Comparison of ENCODE assay signal across 12 mouse cellular contexts in the genomic region with DNA sequence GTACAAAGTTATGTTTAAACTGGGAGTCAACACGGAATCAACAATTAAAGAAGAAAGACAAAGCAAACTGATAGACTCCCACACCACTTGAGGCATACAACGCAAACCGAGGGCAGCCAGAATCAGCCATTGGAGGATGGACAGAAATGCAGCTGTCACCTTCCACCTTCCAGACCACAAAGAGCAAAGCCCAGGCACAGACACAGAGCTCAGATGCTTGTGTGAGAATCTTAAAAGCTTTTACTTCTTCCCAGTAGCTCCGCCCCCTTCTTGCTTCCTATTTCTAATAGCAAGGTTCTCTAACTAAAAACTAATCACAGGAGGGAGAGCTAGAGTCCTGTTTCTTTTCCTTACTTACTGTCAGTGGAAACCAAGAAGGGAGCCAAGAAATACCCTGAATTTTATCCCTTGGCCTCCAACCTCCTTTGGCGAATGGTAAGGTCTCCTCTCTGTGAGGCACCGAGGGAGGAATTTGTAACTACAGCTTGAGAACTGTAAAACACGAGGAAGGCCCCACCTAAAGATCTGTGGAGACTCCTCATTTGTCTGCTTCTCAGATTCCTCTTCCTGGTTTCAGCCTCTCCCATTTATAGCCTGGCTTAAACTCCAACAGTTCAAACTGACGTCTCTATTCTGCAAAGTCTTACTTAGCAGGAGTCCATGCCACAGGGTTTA.
DNase-seq lines count a peak whose midpoint lies in the region; ATAC-seq and TF ChIP-seq lines count a peak whose summit lies in the region.
"Had no signal": no experiment of that assay in that cellular context is flagged by ENCODE, and none has a peak within 500 bp of the region (broad histone marks: within the 10 kb centered on the region; RNA-seq: fewer than 3 reads in every experiment).

No protein-coding gene starts in this region.

- no peaks in the 10 kb centered on the region for H3K9me3 ChIP-seq in heart, embryonic 15.5 days (replicated peaks)
- no peaks in the 10 kb centered on the region for H3K9me3 ChIP-seq in heart, embryonic 12.5 days (replicated peaks)
- no peaks in the 10 kb centered on the region for H3K9me3 ChIP-seq in midbrain, embryonic 13.5 days
- H3K9me3 ChIP-seq: heart, embryonic 13.5 days; liver, embryonic 15.5 days had no signal

- H3K4me2 ChIP-seq in heart, embryonic 15.5 days: no peak overlapping the region
- H3K4me2 ChIP-seq in heart, embryonic 12.5 days: no peak overlapping the region
- H3K4me2 ChIP-seq in midbrain, embryonic 13.5 days (replicated peaks): no peak overlapping the region
- H3K4me2 ChIP-seq: heart, embryonic 13.5 days; liver, embryonic 15.5 days had no signal

- 55% methylated on average over 8 of the region's 8 CpGs for WGBS in heart, embryonic 15.5 days
- 66% methylated on average over 8 of the region's 8 CpGs for WGBS in heart, embryonic 12.5 days
- 74% methylated on average over 8 of the region's 8 CpGs for WGBS in midbrain, embryonic 13.5 days

- no peak for TF ChIP-seq POLR2A in embryonic fibroblast, embryonic 13.5 days (IDR thresholded peaks at IDR 0.05; ENCODE audit: low read depth, low read length)

- H3K36me3 ChIP-seq in heart, embryonic 15.5 days: no peaks in the 10 kb centered on the region
- no peaks in the 10 kb centered on the region for H3K36me3 ChIP-seq in heart, embryonic 12.5 days
- no peaks in the 10 kb centered on the region for H3K36me3 ChIP-seq in midbrain, embryonic 13.5 days
- H3K36me3 ChIP-seq: liver, embryonic 15.5 days had no signal

- no peak overlapping the region for H3K4me3 ChIP-seq in heart, embryonic 15.5 days
- no peak overlapping the region for H3K4me3 ChIP-seq in heart, embryonic 12.5 days
- no peak overlapping the region for H3K4me3 ChIP-seq in embryonic fibroblast, embryonic 13.5 days (ENCODE audit: insufficient read depth, low read length)
- H3K4me3 ChIP-seq in midbrain, embryonic 13.5 days (replicated peaks): no peak overlapping the region
- H3K4me3 ChIP-seq: heart, embryonic 13.5 days; liver, embryonic 15.5 days had no signal

- no peak for TF ChIP-seq CTCF in embryonic fibroblast, embryonic 13.5 days (IDR thresholded peaks at IDR 0.05; ENCODE audit: borderline replicate concordance, insufficient read depth, low read length)

- ATAC-seq in heart, embryonic 15.5 days (replicated peaks; ENCODE audit: insufficient number of reproducible peaks, insufficient read depth, low FRiP score, low read depth): no peak
- ATAC-seq in heart, embryonic 12.5 days (ENCODE audit: insufficient number of reproducible peaks, low FRiP score): no peak
- ATAC-seq in megakaryocyte progenitor cell, adult 5-6 weeks (replicated peaks; ENCODE audit: poor library complexity): peak; percentile 67
- ATAC-seq in midbrain, embryonic 13.5 days: no peak

- H3K4me1 ChIP-seq in heart, embryonic 15.5 days (replicated peaks): peaks cover 3% of the 10 kb centered on the region; the same call in 1 of the 2 replicates
- peaks cover 2% of the 10 kb centered on the region; the same call in 1 of the 2 replicates for H3K4me1 ChIP-seq in heart, embryonic 12.5 days (replicated peaks)
- H3K4me1 ChIP-seq in embryonic fibroblast, embryonic 13.5 days (ENCODE audit: control insufficient read depth, insufficient read depth, low read length): peaks cover 5% of the 10 kb centered on the region
- H3K4me1 ChIP-seq in midbrain, embryonic 13.5 days (replicated peaks): 0 out of 2 replicates have a peak, but pooled peaks cover 5% of the 10 kb centered on the region
- H3K4me1 ChIP-seq: liver, embryonic 15.5 days had no signal

- H3K9ac ChIP-seq in heart, embryonic 15.5 days: no peak overlapping the region
- no peak overlapping the region for H3K9ac ChIP-seq in heart, embryonic 12.5 days
- H3K9ac ChIP-seq in midbrain, embryonic 13.5 days (replicated peaks): no peak overlapping the region
- H3K9ac ChIP-seq: heart, embryonic 13.5 days; liver, embryonic 15.5 days had no signal

- DNase-seq in CD4-positive helper T cell, adult 2 months (ENCODE audit: low read depth, low spot score): peak; percentile 28
- no peak for DNase-seq in right cerebral cortex, postnatal 25 days
- DNase-seq in embryo, embryonic 9.5 days (ENCODE audit: extremely low spot score): no peak
- DNase-seq: kidney, adult 11 months; midbrain, embryonic 14.5 days had no signal

- H3K27me3 ChIP-seq in heart, embryonic 15.5 days: no peaks in the 10 kb centered on the region
- no peaks in the 10 kb centered on the region for H3K27me3 ChIP-seq in heart, embryonic 12.5 days (replicated peaks)
- no peaks in the 10 kb centered on the region for H3K27me3 ChIP-seq in midbrain, embryonic 13.5 days
- H3K27me3 ChIP-seq: heart, embryonic 13.5 days; liver, embryonic 15.5 days had no signal

- H3K27ac ChIP-seq in heart, embryonic 15.5 days: 0 out of 2 replicates have a peak overlapping the region, but pooled peaks have one; percentile 18
- H3K27ac ChIP-seq in heart, embryonic 12.5 days (ENCODE audit: poor library complexity, severe bottlenecking): no peak overlapping the region
- peak overlapping the region; percentile 30 for H3K27ac ChIP-seq in embryonic fibroblast, embryonic 13.5 days (ENCODE audit: insufficient read depth, low read length)
- H3K27ac ChIP-seq in midbrain, embryonic 13.5 days: no peak overlapping the region
- H3K27ac ChIP-seq: heart, embryonic 13.5 days; liver, embryonic 15.5 days had no signal

Comparison
In these comparisons a context has a peak if more than half of its experiments do, and no peak if none do; other contexts are left out.
1. H3K27ac ChIP-seq: peak in heart, embryonic 15.5 days (single experiment) and embryonic fibroblast, embryonic 13.5 days (single experiment); none in heart, embryonic 12.5 days (single experiment) and midbrain, embryonic 13.5 days (single experiment).